Mouse (Mus musculus) erythroblast, embryonic 14.5 days (primary cell): ENCODE results near the gene Dnaja1.

Experiments used
- GATA1 ChIP-seq: IDR thresholded peaks from 2 replicates; pipeline ENCODE4 v1.6.1; 2012; ENCODE audit warnings: low read length, inconsistent platforms, mixed read lengths
- TAL1 ChIP-seq: IDR thresholded peaks from 3 replicates; pipeline ENCODE4 v1.6.1; 2012; ENCODE audit warnings: low read length, inconsistent platforms, mixed read lengths

- TF ChIP-seq TAL1 (no peak), GATA1 (no peak)
Observed at GRCm38 (mm10) chr4:40702797-40703709, 18.9 kb upstream of the Dnaja1 start, which contains the start of gene Aptx.
